Mouse (Mus musculus) liver, adult (tissue): Measurements from ENCODE around the gene Ccdc24.

ENCODE experiments used
- GATA4 ChIP-seq: IDR thresholded peaks from 2 replicates; pipeline ENCODE4 v1.6.1; 2014; ENCODE audit warnings: mild to moderate bottlenecking, low read length; ENCODE audit not compliant: insufficient replicate concordance

Gene Ccdc24

GRCm38 (mm10) chr4:117898111-117898510 lies 25.8 kb upstream of the Ccdc24 start:
- TF ChIP-seq GATA4, result no peak

DNA sequence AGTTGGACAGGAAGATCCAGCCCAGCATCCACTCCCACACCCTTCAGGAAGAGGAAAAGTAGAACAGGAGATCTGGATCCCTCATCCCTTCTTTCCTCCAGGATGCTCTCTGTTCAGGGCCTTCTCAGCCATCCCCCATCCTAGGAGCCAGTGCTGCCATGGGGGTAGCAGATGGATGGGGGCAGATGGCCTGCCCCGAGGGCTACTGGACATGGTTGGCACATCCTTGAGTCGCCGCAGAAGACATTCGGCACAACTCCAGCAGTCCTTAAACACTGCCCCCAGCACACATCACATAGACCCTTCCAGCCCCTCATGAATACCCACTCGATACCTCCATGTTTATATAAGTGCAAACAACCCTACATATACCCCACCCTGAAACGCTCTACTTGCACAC lies 23.7 kb upstream of the Ccdc24 start:
- no peak for TF ChIP-seq GATA4

DNA sequence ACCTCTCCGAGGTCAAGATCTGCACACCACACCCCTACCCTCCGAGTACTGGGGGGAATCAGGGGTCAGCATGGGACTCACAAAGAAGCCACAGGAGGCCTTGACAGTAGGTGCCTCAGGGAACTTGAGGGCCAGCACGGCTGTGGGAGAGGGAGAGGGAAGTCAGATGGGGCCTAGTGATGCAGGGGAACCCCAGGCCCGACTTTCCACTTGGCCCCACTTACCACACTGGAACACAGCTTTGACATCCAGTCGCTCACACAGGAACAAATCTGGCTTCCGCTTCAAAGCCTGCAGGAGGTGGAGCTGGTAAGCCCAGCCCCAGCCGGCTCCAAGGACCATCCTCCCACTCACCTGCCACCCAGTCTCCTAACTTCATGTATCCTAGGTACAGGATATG lies 23.0 kb upstream of the Ccdc24 start:
- no peak for TF ChIP-seq GATA4

DNA sequence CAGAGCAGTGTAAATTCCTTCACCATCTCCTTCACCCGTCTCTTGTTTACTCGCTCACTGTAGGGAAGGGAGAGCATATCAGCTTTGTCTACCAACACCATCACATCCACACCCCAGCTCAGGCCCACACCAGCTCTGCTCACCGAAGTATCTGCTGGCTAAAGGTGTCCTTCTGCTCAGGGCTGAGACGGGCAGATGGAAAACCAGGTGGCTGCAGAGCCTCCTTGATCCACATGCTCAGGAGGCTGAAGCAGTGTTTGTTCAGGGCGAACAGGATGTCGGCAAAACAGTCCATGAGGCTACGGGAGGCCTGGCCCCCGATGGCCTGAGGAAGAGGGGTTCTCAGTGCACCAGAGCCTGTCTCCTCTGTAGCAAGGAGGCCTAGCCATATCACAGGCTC lies 22.2 kb upstream of the Ccdc24 start:
- no peak for TF ChIP-seq GATA4

GRCm38 (mm10) chr4:117893376-117893775 lies 21.0 kb upstream of the Ccdc24 start:
- no peak for TF ChIP-seq GATA4

GRCm38 (mm10) chr4:117891738-117892161 lies 19.4 kb upstream of the Ccdc24 start, which contains the start of gene Dph2:
Gene Dph2 (minus strand): TSS chr4:117892032.
- TF ChIP-seq GATA4, result no peak

DNA sequence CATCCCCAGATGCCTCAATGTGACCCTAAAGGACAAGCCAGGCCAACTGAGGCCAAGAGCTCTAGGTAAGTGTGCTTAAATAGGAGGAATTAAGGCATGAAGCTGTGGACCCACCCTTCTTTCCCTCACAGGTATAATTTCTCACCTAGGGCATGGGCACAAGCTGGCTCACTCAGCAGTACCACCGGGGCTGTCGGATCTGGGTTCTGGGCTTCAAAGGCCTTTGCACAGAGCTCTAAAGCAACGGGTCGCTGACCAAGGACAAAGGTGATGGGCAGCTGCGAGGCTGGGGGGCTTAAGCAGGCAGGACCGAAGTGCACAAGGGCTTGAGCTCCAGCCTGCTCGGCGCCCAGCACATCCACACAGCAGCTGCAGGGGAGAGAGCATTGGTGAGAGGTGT lies 18.4 kb upstream of the Ccdc24 start:
- TF ChIP-seq GATA4, result no peak

- no peak for TF ChIP-seq GATA4
Observed at GRCm38 (mm10) chr4:117890031-117890430, 17.7 kb upstream of the Ccdc24 start.

DNA sequence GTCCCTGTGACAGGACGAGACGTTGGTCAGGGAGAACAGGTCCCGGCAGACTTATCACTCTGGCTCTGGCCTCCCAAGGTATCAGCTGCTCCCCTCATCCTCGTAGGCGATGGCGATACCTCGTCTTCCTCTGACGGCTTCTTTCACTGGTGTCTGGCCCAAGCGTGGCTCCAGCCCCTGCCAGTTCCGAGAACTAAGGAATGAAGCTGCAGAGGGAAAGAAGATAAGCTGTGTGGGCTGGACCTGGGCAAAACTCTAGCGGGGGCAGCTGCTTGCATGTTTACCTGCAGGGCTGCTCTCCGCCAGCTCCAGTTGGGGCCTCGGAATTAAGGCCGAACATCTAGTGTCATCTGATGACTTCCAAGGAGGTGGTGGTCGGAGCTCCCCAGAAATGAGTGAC lies 17.1 kb upstream of the Ccdc24 start:
- TF ChIP-seq GATA4, result no peak

GRCm38 (mm10) chr4:117887920-117888319 lies 15.6 kb upstream of the Ccdc24 start:
- no peak for TF ChIP-seq GATA4

DNA sequence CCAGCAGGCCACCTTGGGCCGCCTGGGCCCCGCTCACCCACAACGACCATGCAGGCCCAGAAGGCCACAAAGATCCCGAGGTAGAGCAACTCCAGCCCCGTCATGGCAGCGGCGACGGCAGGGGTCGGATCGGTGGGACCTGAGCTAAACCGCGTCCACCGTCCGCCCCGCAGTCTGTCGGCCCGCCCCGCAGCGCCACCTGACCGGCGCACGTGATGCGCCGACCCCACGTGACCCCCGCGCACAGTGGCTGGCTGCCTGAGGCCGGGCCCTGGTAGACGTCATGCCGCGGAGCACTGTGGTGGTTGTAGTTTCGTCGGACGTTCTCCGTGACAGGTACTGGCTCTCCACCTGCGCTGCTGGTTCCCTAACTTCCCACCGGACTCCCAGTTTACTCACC lies 14.8 kb upstream of the Ccdc24 start, which contains the start of gene Atp6v0b:
Gene Atp6v0b (minus strand): TSS at position 201 of the 400 bp plus-strand sequence.
- no peak for TF ChIP-seq GATA4

DNA sequence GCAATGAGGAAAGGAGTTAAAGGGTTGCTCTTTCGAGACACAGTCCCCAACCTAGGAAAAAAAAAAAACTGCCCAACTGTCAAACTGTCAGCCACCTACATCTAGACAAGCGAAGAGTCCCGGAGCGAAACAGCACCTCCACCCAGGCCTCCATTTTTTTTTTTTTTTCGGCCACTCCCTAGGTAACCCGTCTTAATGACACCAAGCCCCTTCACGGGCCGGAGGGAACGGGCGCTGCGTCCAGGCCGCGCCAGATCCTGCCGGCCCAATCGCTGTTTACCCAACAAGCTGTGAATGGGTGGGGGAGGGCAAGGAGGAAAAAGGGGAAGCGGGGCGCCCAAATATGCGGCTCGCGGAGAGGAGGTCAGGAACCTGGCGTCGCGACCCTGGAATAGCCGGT lies 14.3 kb upstream of the Ccdc24 start:
- TF ChIP-seq GATA4, result no peak

DNA sequence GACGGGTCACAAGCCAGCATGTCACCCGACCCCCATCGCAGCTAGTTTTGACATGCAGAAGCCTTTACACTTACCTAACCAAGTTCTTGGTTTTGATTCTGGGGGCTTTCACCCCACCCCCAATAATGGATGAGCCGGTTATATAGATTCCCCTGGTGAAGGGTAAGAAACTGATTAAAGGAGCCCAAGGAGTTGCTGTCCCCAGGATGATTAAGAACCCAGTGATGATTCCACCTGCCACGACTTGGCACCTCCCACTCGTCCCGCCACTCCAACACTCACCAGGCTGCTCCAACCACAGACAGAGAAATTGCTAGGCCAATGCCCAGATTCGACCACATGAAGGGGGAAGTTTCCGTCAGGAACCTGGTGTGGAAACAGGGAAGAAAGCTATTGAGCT lies 13.6 kb upstream of the Ccdc24 start:
- no peak for TF ChIP-seq GATA4

DNA sequence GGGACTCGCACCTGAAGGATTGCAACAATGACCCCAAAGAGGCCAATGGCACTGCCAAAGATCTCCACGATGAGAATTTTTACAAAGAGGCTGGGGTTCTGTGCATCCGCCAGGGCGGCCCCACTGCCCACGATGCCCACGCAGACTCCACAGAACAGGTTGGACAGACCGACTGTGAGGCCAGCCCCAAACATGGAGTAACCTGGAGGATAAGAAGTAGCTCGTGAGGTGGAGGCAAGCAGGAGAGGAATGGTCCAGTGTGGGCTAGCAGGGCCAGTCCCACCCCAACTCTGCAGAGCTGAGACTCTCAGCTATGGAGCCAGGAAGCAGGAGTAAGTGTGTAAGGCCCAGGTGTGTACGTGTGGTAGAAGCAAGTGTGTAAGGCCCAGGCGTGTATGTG lies 12.7 kb upstream of the Ccdc24 start:
- no peak for TF ChIP-seq GATA4

DNA sequence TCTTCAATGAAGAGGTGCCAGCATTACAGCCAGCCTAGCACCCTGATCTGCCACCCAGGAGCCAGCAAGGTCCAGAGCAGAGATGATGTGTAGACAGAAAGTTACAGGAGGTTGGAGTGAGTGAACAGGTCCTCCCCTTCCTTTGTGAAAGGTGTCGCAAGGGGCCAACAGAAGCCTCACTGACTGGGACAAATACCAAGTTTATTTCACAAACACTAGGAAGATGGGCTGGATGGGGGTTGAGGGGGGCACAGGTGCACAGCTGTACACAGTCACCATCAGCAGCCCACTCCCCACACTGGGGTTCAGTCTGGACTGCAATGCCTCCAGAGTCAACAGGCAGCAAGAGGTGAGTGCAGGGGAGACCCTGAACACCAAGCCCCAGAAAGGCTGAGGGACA lies 11.8 kb upstream of the Ccdc24 start:
- TF ChIP-seq GATA4, result no peak

DNA sequence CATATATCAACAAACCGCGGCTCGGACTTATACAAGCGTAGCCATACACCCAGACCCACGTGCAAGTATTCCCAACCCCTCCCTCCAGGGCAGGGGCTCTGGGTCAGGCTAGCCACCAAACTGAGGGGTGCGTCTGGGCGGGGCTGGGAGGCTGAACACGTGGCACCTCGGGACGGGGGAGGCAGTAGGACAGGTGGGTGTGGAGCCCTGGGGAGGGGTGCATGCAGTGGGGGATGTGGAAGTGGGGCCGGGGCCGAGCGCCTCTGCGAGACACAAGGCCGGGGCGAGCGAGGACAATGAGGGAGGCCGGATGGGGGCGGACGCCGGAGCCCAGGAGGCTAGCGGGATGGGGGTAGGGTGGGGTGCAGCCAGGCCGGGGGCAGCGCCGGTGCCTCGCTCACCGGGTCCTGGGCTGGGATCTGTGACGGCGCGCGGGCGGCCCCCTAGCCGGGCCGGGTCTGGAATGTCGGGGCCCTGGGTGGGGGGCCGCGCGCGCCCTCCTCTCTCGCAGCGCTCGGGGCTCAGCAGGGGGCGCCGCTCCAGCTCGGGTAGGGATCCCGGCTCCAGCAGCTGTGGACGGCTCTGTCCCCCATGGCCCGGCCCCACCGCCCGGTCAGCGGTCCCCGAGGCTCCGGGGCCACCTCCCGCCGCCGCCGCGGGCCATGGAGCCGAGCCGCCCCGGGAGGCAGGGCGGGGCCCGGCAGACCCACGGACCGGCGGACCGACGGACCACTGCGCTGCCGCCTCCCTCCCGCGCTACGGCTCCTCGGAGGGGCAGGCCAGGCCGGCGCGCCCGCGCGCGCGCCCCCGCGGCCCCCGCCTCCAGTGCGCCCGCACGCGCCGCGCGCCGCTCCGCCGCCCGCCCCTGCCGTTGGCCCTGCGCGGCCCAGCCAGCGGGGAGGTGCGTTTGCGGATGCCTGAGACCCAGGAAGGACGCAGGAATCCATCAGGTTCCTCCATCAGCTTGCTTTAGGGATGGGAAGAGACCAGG lies 10.6 kb upstream of the Ccdc24 start, which contains the start of gene B4galt2:
Gene B4galt2 (minus strand): TSS at position 787 of the 991 bp plus-strand sequence.
- TF ChIP-seq GATA4, result no peak
